Mouse (Mus musculus) forebrain, embryonic 15.5 days (tissue): ENCODE data around the gene Mindy4. TPM values are rescaled to one million over a fixed set of nuclear protein-coding genes. Genes with fewer than 3 reads are reported as not detected.

Experiments
- ATAC-seq: fragments of 200-750 bp; cut with Nextera tagmentation; replicated peaks from 2 replicates; pipeline ENCODE4 v1.8.0; 2017; ENCODE audit warnings: mild to moderate bottlenecking, moderate TSS enrichment, moderate library complexity
- H3K27ac ChIP-seq: fragments of 300-500 bp; sonication (generic); replicated peaks from 2 replicates; pipeline ENCODE4 v1.5.1; 2015; ENCODE audit warnings: mild to moderate bottlenecking, inconsistent platforms
- H3K27me3 ChIP-seq: fragments of 300-500 bp; sonication (generic); 2 replicates; pipeline ENCODE4 v1.6.1; 2015; ENCODE audit warnings: inconsistent platforms
- H3K36me3 ChIP-seq: fragments of 300-500 bp; sonication (generic); 2 replicates; pipeline ENCODE4 v1.6.1; 2015; ENCODE audit warnings: mild to moderate bottlenecking, inconsistent platforms
- H3K4me1 ChIP-seq: fragments of 300-500 bp; sonication (generic); 2 replicates; pipeline ENCODE4 v1.6.1; 2015; ENCODE audit warnings: inconsistent platforms
- H3K4me2 ChIP-seq: fragments of 300-500 bp; sonication (generic); replicated peaks from 2 replicates; pipeline ENCODE4 v1.6.1; 2015; ENCODE audit warnings: mild to moderate bottlenecking, inconsistent platforms
- H3K4me3 ChIP-seq: fragments of 300-500 bp; sonication (generic); 2 replicates; pipeline ENCODE4 v1.5.1; 2015; ENCODE audit warnings: mild to moderate bottlenecking, inconsistent platforms
- H3K9ac ChIP-seq: fragments of 300-500 bp; sonication (generic); replicated peaks from 2 replicates; pipeline ENCODE4 v1.6.1; 2015; ENCODE audit warnings: mild to moderate bottlenecking, inconsistent platforms
- H3K9me3 ChIP-seq: fragments of 300-500 bp; sonication (generic); 2 replicates; pipeline ENCODE4 v1.6.1; 2016; ENCODE audit warnings: inconsistent platforms
- WGBS: fragments of 180-500 bp; shearing (Covaris S2); methylation state at CpG from one replicate; pipeline ENCODE4 v1.1.7; 2015; ENCODE audit warnings: mixed read lengths; 5-methylcytosine and 5-hydroxymethylcytosine counted together
- polyA plus RNA-seq: library from polyadenylated mRNA; unstranded; fragments of >200 nt; fragmentation: Nextera tagmentation; extraction: Ambion mirVana; gene quantifications from 2 replicates; pipeline ENCODE4 v1.2.1, GENCODE M21; 2015

The Mindy4 gene
- polyA plus RNA-seq, 1 experiment from 2014 or later: 14.9 TPM

DNA sequence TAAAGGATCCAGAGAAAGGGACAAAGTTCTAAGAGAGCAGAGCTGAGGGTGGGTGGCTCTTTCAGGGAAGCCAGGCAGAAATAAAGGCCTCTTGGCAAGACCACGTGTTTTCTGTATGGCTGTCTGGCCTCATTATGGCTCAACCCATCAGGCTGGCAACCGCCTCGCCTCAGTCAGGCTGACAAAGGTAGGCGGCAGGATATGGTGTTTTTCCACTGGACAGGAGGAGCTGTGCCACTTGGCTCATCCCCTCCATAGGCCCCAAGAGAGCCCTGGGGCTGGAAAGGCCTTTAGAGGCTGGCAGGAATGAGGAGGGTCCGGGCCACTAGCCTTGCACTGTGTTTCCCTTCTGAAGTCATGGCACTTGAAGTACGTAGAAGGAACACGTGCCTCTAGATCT is 69.8 kb downstream of the Mindy4 start:
- 44% methylated on average over 7 of the region's 7 CpGs for WGBS
- ATAC-seq: peak; percentile 83
- Histone ChIP-seq H3K4me1 (peaks cover 8% of the 10 kb centered on the region; the same call in 1 of the 2 replicates), H3K9ac (no peak overlapping the region), H3K36me3 (no peaks in the 10 kb centered on the region), H3K4me2 (no peak overlapping the region), H3K27ac (no peak overlapping the region), H3K4me3 (no peak overlapping the region), H3K9me3 (no peaks in the 10 kb centered on the region), H3K27me3 (no peaks in the 10 kb centered on the region)

GRCm38 (mm10) chr6:55273463-55273862 is 70.3 kb downstream of the Mindy4 start:
- no peak overlapping the region for H3K4me2 ChIP-seq
- 76% methylated on average over 5 of the region's 5 CpGs for WGBS
- no peak overlapping the region for H3K27ac ChIP-seq
- H3K9me3 ChIP-seq: no peaks in the 10 kb centered on the region
- H3K27me3 ChIP-seq: no peaks in the 10 kb centered on the region
- H3K4me1 ChIP-seq: peaks cover 8% of the 10 kb centered on the region; the same call in 1 of the 2 replicates
- H3K36me3 ChIP-seq: no peaks in the 10 kb centered on the region
- no peak overlapping the region for H3K9ac ChIP-seq
- no peak overlapping the region for H3K4me3 ChIP-seq
- ATAC-seq: no peak

GRCm38 (mm10) chr6:55275000-55275399 is 71.8 kb downstream of the Mindy4 start:
- no peak for ATAC-seq
- Histone ChIP-seq H3K36me3 (no peaks in the 10 kb centered on the region), H3K4me3 (no peak overlapping the region), H3K9ac (no peak overlapping the region), H3K27me3 (no peaks in the 10 kb centered on the region), H3K9me3 (no peaks in the 10 kb centered on the region), H3K27ac (no peak overlapping the region), H3K4me1 (peaks cover 8% of the 10 kb centered on the region; the same call in 1 of the 2 replicates), H3K4me2 (no peak overlapping the region)
- 89% methylated on average over 10 of the region's 10 CpGs for WGBS

- ATAC-seq: no peak
- Histone ChIP-seq H3K9me3 (no peaks in the 10 kb centered on the region), H3K4me3 (no peak overlapping the region), H3K9ac (no peak overlapping the region), H3K4me1 (peaks cover 8% of the 10 kb centered on the region; the same call in 1 of the 2 replicates), H3K36me3 (no peaks in the 10 kb centered on the region), H3K4me2 (no peak overlapping the region), H3K27me3 (no peaks in the 10 kb centered on the region), H3K27ac (no peak overlapping the region)
- 87% methylated on average over 8 of the region's 8 CpGs for WGBS
These were observed 72.6 kb downstream of the Mindy4 start for GRCm38 (mm10) chr6:55275786-55276185.

GRCm38 (mm10) chr6:55276692-55277282 is 73.6 kb downstream of the Mindy4 start:
- no peak overlapping the region for H3K27ac ChIP-seq
- H3K9me3 ChIP-seq: no peaks in the 10 kb centered on the region
- H3K27me3 ChIP-seq: no peaks in the 10 kb centered on the region
- no peak overlapping the region for H3K9ac ChIP-seq
- 94% methylated on average over 4 of the region's 4 CpGs for WGBS
- no peaks in the 10 kb centered on the region for H3K36me3 ChIP-seq
- no peak overlapping the region for H3K4me3 ChIP-seq
- peaks cover 8% of the 10 kb centered on the region; the same call in 1 of the 2 replicates for H3K4me1 ChIP-seq
- no peak overlapping the region for H3K4me2 ChIP-seq
- ATAC-seq: no peak

- no peak for ATAC-seq
- no peak overlapping the region for H3K9ac ChIP-seq
- no peak overlapping the region for H3K4me2 ChIP-seq
- H3K27ac ChIP-seq: no peak overlapping the region
- H3K36me3 ChIP-seq: no peaks in the 10 kb centered on the region
- H3K4me1 ChIP-seq: peaks cover 2% of the 10 kb centered on the region; the same call in 1 of the 2 replicates
- no peaks in the 10 kb centered on the region for H3K9me3 ChIP-seq
- 88% methylated on average over 6 of the region's 6 CpGs for WGBS
- no peaks in the 10 kb centered on the region for H3K27me3 ChIP-seq
- H3K4me3 ChIP-seq: no peak overlapping the region
These were observed 74.9 kb downstream of the Mindy4 start for GRCm38 (mm10) chr6:55278086-55278485.

DNA sequence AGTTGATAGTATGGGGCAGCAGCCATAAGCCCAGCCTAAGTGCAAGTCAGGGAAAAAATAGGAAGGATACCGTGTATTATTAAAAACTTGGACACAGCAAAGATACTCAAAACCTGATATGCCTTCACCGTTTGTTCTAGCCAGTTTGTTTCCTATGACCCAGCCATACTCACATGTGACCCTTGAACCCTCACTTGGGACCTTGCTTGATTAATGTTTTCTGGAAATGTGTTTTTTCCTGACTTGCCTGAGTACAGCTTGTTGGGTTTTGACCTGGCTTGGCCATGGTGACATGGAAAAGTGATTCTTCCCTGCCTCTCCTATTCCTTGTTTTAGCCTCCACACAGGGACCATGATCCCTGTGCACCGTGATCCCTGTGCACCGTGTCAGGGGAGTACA is 75.3 kb downstream of the Mindy4 start:
- no peaks in the 10 kb centered on the region for H3K4me1 ChIP-seq
- no peaks in the 10 kb centered on the region for H3K36me3 ChIP-seq
- WGBS: 96% methylated on average over 4 of the region's 4 CpGs
- no peaks in the 10 kb centered on the region for H3K27me3 ChIP-seq
- H3K9ac ChIP-seq: no peak overlapping the region
- H3K4me2 ChIP-seq: no peak overlapping the region
- no peak overlapping the region for H3K4me3 ChIP-seq
- no peak for ATAC-seq
- H3K9me3 ChIP-seq: no peaks in the 10 kb centered on the region
- H3K27ac ChIP-seq: no peak overlapping the region

- no peaks in the 10 kb centered on the region for H3K27me3 ChIP-seq
- no peaks in the 10 kb centered on the region for H3K9me3 ChIP-seq
- H3K9ac ChIP-seq: no peak overlapping the region
- H3K27ac ChIP-seq: no peak overlapping the region
- H3K4me1 ChIP-seq: no peaks in the 10 kb centered on the region
- H3K4me2 ChIP-seq: no peak overlapping the region
- WGBS: 92% methylated on average over 8 of the region's 8 CpGs
- ATAC-seq: no peak
- H3K4me3 ChIP-seq: no peak overlapping the region
- no peaks in the 10 kb centered on the region for H3K36me3 ChIP-seq
These were observed 77.8 kb downstream of the Mindy4 start for GRCm38 (mm10) chr6:55280979-55281378.

DNA sequence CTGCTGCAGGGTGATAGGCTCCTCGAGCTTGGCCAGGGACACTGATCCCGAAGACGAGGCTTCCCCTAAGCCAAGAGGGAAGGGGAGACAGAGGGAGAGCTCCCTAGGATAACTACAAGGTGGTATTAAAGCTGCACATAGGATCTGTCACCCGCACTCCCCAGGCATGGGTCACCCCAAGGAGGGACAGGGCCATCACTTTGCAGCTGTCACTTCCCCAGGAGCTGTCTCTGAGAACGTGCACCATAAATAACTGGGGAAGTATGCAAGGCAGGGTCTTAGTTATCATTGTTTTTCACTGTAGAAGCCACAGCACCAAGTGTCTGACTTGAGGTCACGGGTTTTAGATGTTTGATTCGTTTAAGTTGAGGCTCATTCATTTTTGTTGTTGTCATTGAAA is 78.5 kb downstream of the Mindy4 start:
- Histone ChIP-seq H3K4me1 (no peaks in the 10 kb centered on the region), H3K9me3 (no peaks in the 10 kb centered on the region), H3K4me3 (no peak overlapping the region), H3K27me3 (no peaks in the 10 kb centered on the region), H3K27ac (no peak overlapping the region), H3K4me2 (no peak overlapping the region), H3K36me3 (no peaks in the 10 kb centered on the region), H3K9ac (no peak overlapping the region)
- 91% methylated on average over 7 of the region's 7 CpGs for WGBS
- ATAC-seq: no peak

- Histone ChIP-seq H3K9me3 (no peaks in the 10 kb centered on the region), H3K4me3 (no peak overlapping the region), H3K9ac (no peak overlapping the region), H3K27me3 (no peaks in the 10 kb centered on the region), H3K4me1 (no peaks in the 10 kb centered on the region), H3K36me3 (no peaks in the 10 kb centered on the region), H3K27ac (no peak overlapping the region), H3K4me2 (no peak overlapping the region)
- WGBS: 95% methylated on average over 8 of the region's 8 CpGs
- ATAC-seq: no peak
These were observed 79.2 kb downstream of the Mindy4 start for GRCm38 (mm10) chr6:55282348-55282747.

- Histone ChIP-seq H3K36me3 (no peaks in the 10 kb centered on the region), H3K27me3 (no peaks in the 10 kb centered on the region), H3K4me3 (no peak overlapping the region), H3K9ac (no peak overlapping the region), H3K4me1 (no peaks in the 10 kb centered on the region), H3K27ac (no peak overlapping the region), H3K9me3 (no peaks in the 10 kb centered on the region), H3K4me2 (no peak overlapping the region)
- WGBS: 44% methylated on average over 5 of the region's 5 CpGs
- ATAC-seq: no peak
These were observed 82.0 kb downstream of the Mindy4 start for GRCm38 (mm10) chr6:55285218-55285617.

GRCm38 (mm10) chr6:55288007-55288602 is 84.9 kb downstream of the Mindy4 start:
- Histone ChIP-seq H3K27me3 (no peaks in the 10 kb centered on the region), H3K36me3 (no peaks in the 10 kb centered on the region), H3K9me3 (no peaks in the 10 kb centered on the region), H3K4me1 (no peaks in the 10 kb centered on the region), H3K4me2 (no peak overlapping the region), H3K9ac (no peak overlapping the region), H3K27ac (no peak overlapping the region), H3K4me3 (no peak overlapping the region)
- ATAC-seq: no peak
- WGBS: 85% methylated on average over 5 of the region's 5 CpGs
